Mouse (Mus musculus) lung, adult 18-20 months (tissue): ENCODE data around the gene Nup153.

Experiments
- DNase-seq, 2 experiments: peaks; one replicate each; pipeline ENCODE4 v3.0.0; 2022; ENCODE audit warnings: mixed read lengths in 2 of 2

Nup153 gene

DNA sequence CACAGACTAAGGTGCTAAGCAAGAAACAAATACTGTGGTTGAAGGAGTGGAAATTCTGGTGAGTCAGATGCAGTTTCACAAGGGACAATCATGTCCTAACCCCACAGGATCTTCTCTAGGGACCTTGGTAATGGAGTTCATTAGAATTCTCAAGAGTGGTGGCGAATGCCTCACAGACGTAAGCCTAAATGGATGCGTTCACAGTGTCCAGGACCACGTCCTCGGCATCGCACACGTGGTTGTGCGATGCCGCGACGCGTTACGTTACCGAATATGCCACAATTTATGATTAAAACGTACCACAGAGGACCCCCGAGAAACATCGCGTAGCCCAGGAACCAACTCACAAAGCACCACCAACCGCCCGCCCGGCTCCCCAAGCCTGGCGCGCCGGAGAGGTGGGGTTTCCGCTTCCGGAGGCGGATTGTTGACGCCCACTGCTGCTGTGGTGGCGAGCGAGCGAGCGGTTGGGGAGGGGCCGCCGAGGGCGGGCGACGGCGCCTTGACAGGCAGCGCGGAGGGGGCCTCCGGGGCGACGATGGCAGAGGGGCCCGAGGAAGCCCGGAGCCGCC is 58.6 kb downstream of the Nup153 start, which contains the start of gene Fam8a1:
Gene Fam8a1 (plus strand): TSS at position 475 of the 572 bp plus-strand sequence.
- peak; percentile 88 to 89 for DNase-seq

DNA sequence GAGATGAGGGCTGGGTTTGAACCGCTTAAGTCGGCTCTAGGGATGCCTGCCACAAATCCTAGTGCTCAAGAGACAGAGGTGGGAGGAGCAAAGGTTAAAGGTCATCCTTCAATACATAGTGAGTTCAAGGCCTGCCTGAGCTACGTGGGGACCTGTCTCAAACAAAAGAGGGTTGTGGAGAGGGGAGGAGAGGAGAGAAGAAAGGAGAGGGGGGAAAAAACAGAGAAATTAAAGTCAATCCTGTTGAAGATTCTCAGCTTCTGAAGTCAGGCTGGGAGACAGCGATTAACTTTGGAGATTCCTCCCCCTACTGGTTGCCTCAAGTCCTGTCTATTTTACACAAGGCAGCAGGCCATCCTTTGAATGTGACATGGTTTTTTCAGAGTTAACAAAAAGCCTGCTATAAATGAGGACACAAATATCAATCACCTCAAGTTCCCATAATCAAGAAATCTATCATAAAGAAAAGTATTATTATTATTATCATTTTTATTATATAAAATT is 64.2 kb downstream of the Nup153 start:
- DNase-seq: no peak

GRCm38 (mm10) chr13:46659211-46659610 is 68.5 kb downstream of the Nup153 start:
- DNase-seq: no peak

GRCm38 (mm10) chr13:46654566-46654965 is 73.2 kb downstream of the Nup153 start:
- DNase-seq: no peak

GRCm38 (mm10) chr13:46653671-46654070 is 74.1 kb downstream of the Nup153 start:
- DNase-seq: no peak

- no peak for DNase-seq
Observed at GRCm38 (mm10) chr13:46652671-46653070, 75.1 kb downstream of the Nup153 start.

DNA sequence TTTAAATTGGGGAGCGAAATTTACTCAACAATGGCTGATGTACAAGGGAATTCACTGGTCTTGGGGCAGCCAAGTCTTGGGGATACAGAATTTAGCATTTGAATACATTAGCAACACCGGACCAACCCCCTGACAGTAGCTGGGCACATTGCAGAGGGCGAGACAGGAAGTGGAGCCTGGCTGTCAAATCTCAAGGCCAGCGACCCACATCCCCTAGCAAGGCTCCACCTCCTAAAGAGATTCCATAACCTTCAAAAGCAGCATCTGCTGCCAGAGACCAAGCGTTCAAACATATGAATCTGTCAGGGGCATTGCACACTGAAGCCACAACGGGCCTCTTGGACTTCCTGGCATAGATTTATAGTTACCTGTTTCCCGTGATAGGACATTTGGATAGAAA is 75.9 kb downstream of the Nup153 start:
- DNase-seq: no peak

GRCm38 (mm10) chr13:46645476-46645875 is 82.3 kb downstream of the Nup153 start:
- DNase-seq: no peak

GRCm38 (mm10) chr13:46644175-46644574 is 83.6 kb downstream of the Nup153 start:
- DNase-seq: no peak

GRCm38 (mm10) chr13:46642318-46642717 is 85.4 kb downstream of the Nup153 start:
- no peak for DNase-seq

GRCm38 (mm10) chr13:46640608-46641468 is 86.9 kb downstream of the Nup153 start:
- no peak for DNase-seq

DNA sequence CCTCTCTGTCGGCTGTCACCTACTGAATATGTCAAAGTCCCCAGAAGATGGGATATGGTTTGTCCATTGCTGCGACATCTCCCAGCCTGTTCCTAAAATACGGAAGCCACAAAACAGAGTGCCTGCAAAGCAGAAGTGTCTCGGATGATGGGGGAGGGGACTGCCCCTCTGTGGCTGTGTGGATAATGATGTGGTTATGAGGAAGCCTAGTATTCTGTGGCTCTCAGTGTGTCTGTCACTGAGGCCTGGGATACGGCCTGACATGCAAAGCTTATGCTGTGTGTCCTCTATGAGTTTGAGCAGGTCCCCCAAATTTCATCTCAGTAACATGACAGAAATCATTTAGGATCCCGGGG is 93.6 kb downstream of the Nup153 start:
- no peak for DNase-seq

- DNase-seq: no peak
Observed at GRCm38 (mm10) chr13:46633320-46634132, 94.2 kb downstream of the Nup153 start.

GRCm38 (mm10) chr13:46632796-46633195 is 94.9 kb downstream of the Nup153 start:
- DNase-seq: no peak
